Mouse (Mus musculus) intestine, postnatal 0 days (tissue): ENCODE measurements around the gene Ints1. TPM values are rescaled to one million over a fixed set of nuclear protein-coding genes. Genes with fewer than 3 reads are reported as not detected.

Experiments used
- ATAC-seq: fragments of 200-750 bp; cut with Nextera tagmentation; 2 replicates; pipeline ENCODE4 v1.8.0; 2017; ENCODE audit warnings: mild to moderate bottlenecking, moderate TSS enrichment, moderate library complexity
- H3K27ac ChIP-seq: fragments of 300-500 bp; sonication (generic); 2 replicates; pipeline ENCODE4 v1.5.1; 2014; ENCODE audit warnings: mild to moderate bottlenecking, low read depth, low read length, moderate library complexity
- H3K27me3 ChIP-seq: fragments of 300-500 bp; sonication (generic); replicated peaks from 2 replicates; pipeline ENCODE4 v1.6.1; 2014; ENCODE audit warnings: low read length, mixed read lengths; ENCODE audit not compliant: control insufficient read depth, insufficient read depth
- H3K36me3 ChIP-seq: fragments of 300-500 bp; sonication (generic); 2 replicates; pipeline ENCODE4 v1.6.1; 2014; ENCODE audit warnings: mild to moderate bottlenecking, moderate library complexity; ENCODE audit not compliant: control insufficient read depth, insufficient read depth
- H3K4me1 ChIP-seq: fragments of 300-500 bp; sonication (generic); replicated peaks from 2 replicates; pipeline ENCODE4 v1.6.1; 2014; ENCODE audit warnings: antibody characterized with exemption, low read length, mixed read lengths; ENCODE audit not compliant: control insufficient read depth, insufficient read depth
- H3K4me2 ChIP-seq: fragments of 300-500 bp; sonication (generic); replicated peaks from 2 replicates; pipeline ENCODE4 v1.6.1; 2014; ENCODE audit warnings: low read depth, mild to moderate bottlenecking, moderate library complexity
- H3K4me3 ChIP-seq: fragments of 300-500 bp; sonication (generic); 2 replicates; pipeline ENCODE4 v1.5.1; 2014; ENCODE audit warnings: low read depth, low read length
- H3K9ac ChIP-seq: fragments of 300-500 bp; sonication (generic); 2 replicates; pipeline ENCODE4 v1.6.1; 2014; ENCODE audit warnings: mild to moderate bottlenecking, low read depth, low read length
- H3K9me3 ChIP-seq: fragments of 300-500 bp; sonication (generic); 2 replicates; pipeline ENCODE4 v1.6.1; 2016; ENCODE audit warnings: mixed run types; ENCODE audit not compliant: control insufficient read depth
- CTCF ChIP-seq: sonication (generic); IDR thresholded peaks from 2 replicates; pipeline ENCODE4 v1.5.1; 2016; ENCODE audit warnings: low read depth, mild to moderate bottlenecking, control low read depth, antibody characterized with exemption, moderate library complexity
- WGBS: fragments of 180-500 bp; shearing (Covaris S2); extraction: QIAGEN DNeasy Blood & Tissue Kit; methylation state at CpG from one replicate; pipeline ENCODE4 v1.1.7; 2014; 5-methylcytosine and 5-hydroxymethylcytosine counted together
- polyA plus RNA-seq: library from polyadenylated mRNA; unstranded; fragments of >200 nt; fragmentation: Nextera tagmentation; extraction: Ambion mirVana; gene quantifications from 2 replicates; pipeline ENCODE4 v1.2.1, GENCODE M21; 2015

The Ints1 gene
- polyA plus RNA-seq, 1 experiment from 2014 or later = 9.9 TPM

- peak overlapping the region; percentile 62 for H3K4me2 ChIP-seq
Measured at GRCm38 (mm10) chr5:139812398-139813125, 37.1 kb upstream of the Ints1 start.

GRCm38 (mm10) chr5:139811677-139812397, 36.4 kb upstream of the Ints1 start:
- 53% methylated on average over 15 of the region's 15 CpGs for WGBS
- H3K36me3 ChIP-seq = peaks cover 17% of the 10 kb centered on the region
- peak overlapping the region; percentile 79 for H3K27ac ChIP-seq
- H3K9me3 ChIP-seq = no peaks in the 10 kb centered on the region
- H3K4me1 ChIP-seq = 0 out of 2 replicates have a peak, but pooled peaks cover 4% of the 10 kb centered on the region
- no peak overlapping the region for H3K9ac ChIP-seq
- TF ChIP-seq CTCF = no peak
- peak; percentile 17; the same call in 1 of the 2 replicates for ATAC-seq
- peak overlapping the region; percentile 62 for H3K4me2 ChIP-seq
- no peaks in the 10 kb centered on the region; the same call in 1 of the 2 replicates for H3K27me3 ChIP-seq
- 0 out of 2 replicates have a peak overlapping the region, but pooled peaks have one; percentile 31 for H3K4me3 ChIP-seq

More at GRCm38 (mm10) chr5:139812398-139813125, 37.1 kb upstream of the Ints1 start:
- peaks cover 11% of the 10 kb centered on the region for H3K36me3 ChIP-seq
- ATAC-seq = no peak
- H3K27me3 ChIP-seq = no peaks in the 10 kb centered on the region; the same call in 1 of the 2 replicates
- H3K9me3 ChIP-seq = no peaks in the 10 kb centered on the region
- H3K4me3 ChIP-seq = peak overlapping the region; percentile 31
- 0 out of 2 replicates have a peak overlapping the region, but pooled peaks have one; percentile 40 for H3K9ac ChIP-seq
- TF ChIP-seq CTCF = no peak
- 47% methylated on average over 20 of the region's 20 CpGs for WGBS
- 0 out of 2 replicates have a peak, but pooled peaks cover 4% of the 10 kb centered on the region for H3K4me1 ChIP-seq
- peak overlapping the region; percentile 79 for H3K27ac ChIP-seq

GRCm38 (mm10) chr5:139809397-139809796, 33.9 kb upstream of the Ints1 start:
- peaks cover 38% of the 10 kb centered on the region for H3K36me3 ChIP-seq
- no peak overlapping the region for H3K4me2 ChIP-seq
- H3K9ac ChIP-seq = no peak overlapping the region
- H3K4me3 ChIP-seq = no peak overlapping the region
- H3K27me3 ChIP-seq = no peaks in the 10 kb centered on the region; the same call in 1 of the 2 replicates
- no peak for ATAC-seq
- H3K4me1 ChIP-seq = peaks cover 2% of the 10 kb centered on the region; the same call in 1 of the 2 replicates
- no peaks in the 10 kb centered on the region for H3K9me3 ChIP-seq
- peak; percentile 68 for TF ChIP-seq CTCF
- WGBS = 50% methylated on average over 4 of the region's 4 CpGs
- H3K27ac ChIP-seq = no peak overlapping the region

- no peak for ATAC-seq
- WGBS = 87% methylated on average over 8 of the region's 8 CpGs
- Histone ChIP-seq H3K4me3 (no peak overlapping the region), H3K9me3 (no peaks in the 10 kb centered on the region), H3K4me1 (peaks cover 8% of the 10 kb centered on the region), H3K27me3 (no peaks in the 10 kb centered on the region), H3K4me2 (no peak overlapping the region), H3K27ac (0 out of 2 replicates have a peak overlapping the region, but pooled peaks have one; percentile 89), H3K9ac (0 out of 2 replicates have a peak overlapping the region, but pooled peaks have one; percentile 22), H3K36me3 (peaks cover 50% of the 10 kb centered on the region)
- no peak for TF ChIP-seq CTCF
Measured at GRCm38 (mm10) chr5:139805924-139806323, 30.4 kb upstream of the Ints1 start.

- Histone ChIP-seq H3K27ac (peak overlapping the region; percentile 89), H3K27me3 (no peaks in the 10 kb centered on the region), H3K4me2 (peak overlapping the region; percentile 6), H3K4me1 (peaks cover 8% of the 10 kb centered on the region), H3K36me3 (peaks cover 63% of the 10 kb centered on the region), H3K9ac (0 out of 2 replicates have a peak overlapping the region, but pooled peaks have one; percentile 22), H3K9me3 (no peaks in the 10 kb centered on the region), H3K4me3 (no peak overlapping the region)
- WGBS = 57% methylated on average over 11 of the region's 11 CpGs
- no peak for TF ChIP-seq CTCF
- ATAC-seq = peak; percentile 77
Measured at GRCm38 (mm10) chr5:139804573-139805111, 29.2 kb upstream of the Ints1 start.

- Histone ChIP-seq H3K4me2 (peak overlapping the region; percentile 6), H3K27ac (peak overlapping the region; percentile 89), H3K27me3 (no peaks in the 10 kb centered on the region), H3K9ac (0 out of 2 replicates have a peak overlapping the region, but pooled peaks have one; percentile 8), H3K9me3 (no peaks in the 10 kb centered on the region), H3K4me1 (peaks cover 8% of the 10 kb centered on the region), H3K36me3 (peaks cover 68% of the 10 kb centered on the region), H3K4me3 (no peak overlapping the region)
- TF ChIP-seq CTCF = peak; percentile 42
- 7% methylated on average over 6 of the region's 6 CpGs for WGBS
- ATAC-seq = peak; percentile 48
Measured at GRCm38 (mm10) chr5:139804107-139804551, 28.7 kb upstream of the Ints1 start.
